Mouse (Mus musculus) embryonic facial prominence, embryonic 14.5 days (tissue): ENCODE measurements around the gene Slc8a1. TPM values are rescaled to one million over a fixed set of nuclear protein-coding genes. Genes with fewer than 3 reads are reported as not detected.

ENCODE experiments used
- ATAC-seq: fragments of 200-750 bp; cut with Nextera tagmentation; 2 replicates; pipeline ENCODE4 v1.8.0; 2017; ENCODE audit warnings: low read depth, moderate number of reproducible peaks, moderate TSS enrichment
- DNase-seq: peaks from one replicate; pipeline ENCODE4 v3.0.0-alpha.2; 2015; ENCODE audit warnings: low spot score
- H3K27ac ChIP-seq: fragments of 300-500 bp; sonication (generic); replicated peaks from 2 replicates; pipeline ENCODE4 v1.5.1; 2014; ENCODE audit warnings: low read depth, mild to moderate bottlenecking, low read length, moderate library complexity
- H3K27me3 ChIP-seq: fragments of 300-500 bp; sonication (generic); replicated peaks from 2 replicates; pipeline ENCODE4 v1.6.1; 2014; ENCODE audit warnings: low read length; ENCODE audit not compliant: control insufficient read depth, insufficient read depth
- H3K36me3 ChIP-seq: fragments of 300-500 bp; sonication (generic); 2 replicates; pipeline ENCODE4 v1.6.1; 2014; ENCODE audit warnings: low read length, mixed read lengths; ENCODE audit not compliant: control insufficient read depth, insufficient read depth
- H3K4me1 ChIP-seq: fragments of 300-500 bp; sonication (generic); 2 replicates; pipeline ENCODE4 v1.6.1; 2014; ENCODE audit warnings: antibody characterized with exemption, low read length; ENCODE audit not compliant: control insufficient read depth, insufficient read depth
- H3K4me2 ChIP-seq: fragments of 300-500 bp; sonication (generic); 2 replicates; pipeline ENCODE4 v1.6.1; 2014; ENCODE audit warnings: low read depth, mild to moderate bottlenecking, low read length, moderate library complexity, mixed read lengths
- H3K4me3 ChIP-seq: fragments of 300-500 bp; sonication (generic); 2 replicates; pipeline ENCODE4 v1.5.1; 2014; ENCODE audit warnings: low read depth, mild to moderate bottlenecking, low read length
- H3K9ac ChIP-seq: fragments of 300-500 bp; sonication (generic); 2 replicates; pipeline ENCODE4 v1.6.1; 2014; ENCODE audit warnings: low read depth, mild to moderate bottlenecking, low read length, moderate library complexity, mixed read lengths
- H3K9me3 ChIP-seq: fragments of 300-500 bp; sonication (generic); 2 replicates; pipeline ENCODE4 v1.6.1; 2016; ENCODE audit warnings: low read length; ENCODE audit not compliant: control insufficient read depth
- WGBS: fragments of 180-500 bp; shearing (Covaris S2); extraction: QIAGEN DNeasy Blood & Tissue Kit; methylation state at CpG from one replicate; pipeline ENCODE4 v1.1.7; 2014; 5-methylcytosine and 5-hydroxymethylcytosine counted together
- polyA plus RNA-seq: library from polyadenylated mRNA; unstranded; fragments of >200 nt; fragmentation: Nextera tagmentation; extraction: Ambion mirVana; gene quantifications from 2 replicates; pipeline ENCODE4 v1.2.1, GENCODE M21; 2014

The Slc8a1 gene
- polyA plus RNA-seq, 1 experiment from 2014 or later = 4.6 TPM

GRCm38 (mm10) chr17:81432733-81433132, 305.4 kb downstream of the Slc8a1 start:
- DNase-seq (no peak), ATAC-seq (no peak)
- Histone ChIP-seq H3K36me3 (no peaks in the 10 kb centered on the region), H3K4me1 (no peaks in the 10 kb centered on the region), H3K9me3 (no peaks in the 10 kb centered on the region), H3K9ac (no peak overlapping the region), H3K4me2 (no peak overlapping the region), H3K27me3 (no peaks in the 10 kb centered on the region; the same call in 1 of the 2 replicates), H3K27ac (no peak overlapping the region), H3K4me3 (no peak overlapping the region)
- WGBS = 63% methylated on average over 2 of the region's 2 CpGs

GRCm38 (mm10) chr17:81427245-81427644, 310.9 kb downstream of the Slc8a1 start:
- no peak overlapping the region for H3K4me2 ChIP-seq
- ATAC-seq (no peak), DNase-seq (peak; percentile 8)
- no peak overlapping the region for H3K4me3 ChIP-seq
- WGBS = 71% methylated on average over 7 of the region's 7 CpGs
- H3K9ac ChIP-seq = no peak overlapping the region
- H3K9me3 ChIP-seq = no peaks in the 10 kb centered on the region
- H3K4me1 ChIP-seq = no peaks in the 10 kb centered on the region
- no peaks in the 10 kb centered on the region for H3K36me3 ChIP-seq
- H3K27me3 ChIP-seq = no peaks in the 10 kb centered on the region; the same call in 1 of the 2 replicates
- no peak overlapping the region for H3K27ac ChIP-seq

GRCm38 (mm10) chr17:81424256-81424912, 313.8 kb downstream of the Slc8a1 start:
- H3K27ac ChIP-seq = no peak overlapping the region
- no peaks in the 10 kb centered on the region for H3K27me3 ChIP-seq
- H3K4me3 ChIP-seq = no peak overlapping the region
- no peak overlapping the region for H3K9ac ChIP-seq
- WGBS = 43% methylated on average over 10 of the region's 10 CpGs
- peak; percentile 68 for DNase-seq
- no peaks in the 10 kb centered on the region for H3K36me3 ChIP-seq
- H3K9me3 ChIP-seq = no peaks in the 10 kb centered on the region
- H3K4me2 ChIP-seq = no peak overlapping the region
- peak; percentile 51; the same call in 1 of the 2 replicates for ATAC-seq
- no peaks in the 10 kb centered on the region for H3K4me1 ChIP-seq

- Histone ChIP-seq H3K27me3 (no peaks in the 10 kb centered on the region), H3K9me3 (no peaks in the 10 kb centered on the region), H3K4me3 (no peak overlapping the region), H3K27ac (no peak overlapping the region), H3K4me1 (no peaks in the 10 kb centered on the region), H3K9ac (no peak overlapping the region), H3K4me2 (no peak overlapping the region), H3K36me3 (no peaks in the 10 kb centered on the region)
- ATAC-seq (peak; percentile 76; the same call in 1 of the 2 replicates), DNase-seq (peak; percentile 68)
- 71% methylated on average over 10 of the region's 10 CpGs for WGBS
Measured at GRCm38 (mm10) chr17:81419802-81420459, 318.2 kb downstream of the Slc8a1 start.

- H3K36me3 ChIP-seq = no peaks in the 10 kb centered on the region
- H3K4me2 ChIP-seq = no peak overlapping the region
- H3K9ac ChIP-seq = no peak overlapping the region
- no peaks in the 10 kb centered on the region for H3K27me3 ChIP-seq
- H3K4me3 ChIP-seq = no peak overlapping the region
- H3K4me1 ChIP-seq = no peaks in the 10 kb centered on the region
- 84% methylated on average over 6 of the region's 6 CpGs for WGBS
- no peak overlapping the region for H3K27ac ChIP-seq
- ATAC-seq = no peak
- H3K9me3 ChIP-seq = no peaks in the 10 kb centered on the region
- DNase-seq = no peak
Measured at GRCm38 (mm10) chr17:81416361-81417114, 321.6 kb downstream of the Slc8a1 start.

GRCm38 (mm10) chr17:81412736-81413135, 325.4 kb downstream of the Slc8a1 start:
- Histone ChIP-seq H3K4me1 (no peaks in the 10 kb centered on the region), H3K27ac (no peak overlapping the region), H3K9me3 (no peaks in the 10 kb centered on the region), H3K4me3 (no peak overlapping the region), H3K4me2 (no peak overlapping the region), H3K9ac (no peak overlapping the region), H3K36me3 (peaks cover 3% of the 10 kb centered on the region; the same call in 1 of the 2 replicates), H3K27me3 (no peaks in the 10 kb centered on the region)
- ATAC-seq = no peak
- DNase-seq = no peak
- 93% methylated on average over 4 of the region's 4 CpGs for WGBS

- Histone ChIP-seq H3K9me3 (no peaks in the 10 kb centered on the region), H3K27ac (no peak overlapping the region), H3K4me1 (no peaks in the 10 kb centered on the region), H3K27me3 (no peaks in the 10 kb centered on the region), H3K36me3 (peaks cover 7% of the 10 kb centered on the region; the same call in 1 of the 2 replicates), H3K9ac (no peak overlapping the region), H3K4me2 (no peak overlapping the region), H3K4me3 (no peak overlapping the region)
- ATAC-seq (peak; percentile 41; the same call in 1 of the 2 replicates), DNase-seq (peak; percentile 20)
- WGBS = 64% methylated on average over 4 of the region's 4 CpGs
Measured at GRCm38 (mm10) chr17:81404225-81404624, 334.0 kb downstream of the Slc8a1 start.

GRCm38 (mm10) chr17:81403121-81403520, 335.1 kb downstream of the Slc8a1 start:
- no peaks in the 10 kb centered on the region for H3K4me1 ChIP-seq
- WGBS = 74% methylated on average over 4 of the region's 4 CpGs
- no peak for ATAC-seq
- H3K27me3 ChIP-seq = no peaks in the 10 kb centered on the region
- no peak overlapping the region for H3K4me3 ChIP-seq
- H3K9me3 ChIP-seq = no peaks in the 10 kb centered on the region
- no peak overlapping the region for H3K27ac ChIP-seq
- peaks cover 7% of the 10 kb centered on the region; the same call in 1 of the 2 replicates for H3K36me3 ChIP-seq
- H3K4me2 ChIP-seq = no peak overlapping the region
- DNase-seq = no peak
- no peak overlapping the region for H3K9ac ChIP-seq
